In the genomic region with DNA sequence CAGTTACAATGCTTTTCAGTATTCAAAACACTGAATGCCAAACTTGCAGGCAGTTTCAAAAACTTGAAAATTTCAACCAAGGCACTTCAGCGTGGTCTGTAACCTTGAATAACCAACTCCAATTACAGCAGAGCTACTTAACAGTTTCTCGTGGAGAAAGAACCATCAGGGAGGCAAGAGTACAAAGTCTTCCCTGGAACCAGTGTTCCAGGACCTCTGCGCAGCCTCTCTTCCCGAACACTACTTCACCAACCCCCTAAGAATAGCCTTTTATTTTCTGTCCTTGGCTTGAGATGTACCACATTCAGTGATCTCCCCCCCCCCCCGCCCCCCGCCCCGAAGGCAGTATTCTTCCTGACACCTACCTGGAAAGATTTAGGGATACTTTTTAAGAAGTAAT, we compare ENCODE assay signal across 8 mouse cellular contexts. TPM values are rescaled to one million over a fixed set of nuclear protein-coding genes. Genes with fewer than 3 reads are reported as not detected.
DNase-seq lines count a peak whose midpoint lies in the region; ATAC-seq lines count a peak whose summit lies in the region.

No protein-coding gene starts in this region.

- peaks cover 16% of the 10 kb centered on the region for H3K4me1 ChIP-seq in forebrain, embryonic 16.5 days (replicated peaks; ENCODE audit: control insufficient read depth, insufficient read depth, low read length)
- no peaks in the 10 kb centered on the region for H3K4me1 ChIP-seq in limb, embryonic 11.5 days (ENCODE audit: control insufficient read depth, insufficient read depth, low read length)
- H3K4me1 ChIP-seq in neural tube, embryonic 15.5 days: peaks cover 35% of the 10 kb centered on the region

- no peaks in the 10 kb centered on the region for H3K27me3 ChIP-seq in forebrain, embryonic 16.5 days (replicated peaks; ENCODE audit: control insufficient read depth, insufficient read depth, low read length)
- no peaks in the 10 kb centered on the region for H3K27me3 ChIP-seq in limb, embryonic 11.5 days (ENCODE audit: control insufficient read depth, insufficient read depth, low read length)
- no peaks in the 10 kb centered on the region for H3K27me3 ChIP-seq in neural tube, embryonic 15.5 days (replicated peaks)

- peak; percentile 27 for DNase-seq in kidney, adult 11 months
- DNase-seq in kidney, adult 18-20 months: no peak
- DNase-seq in limb, embryonic 11.5 days (ENCODE audit: low spot score): no peak
- no peak for DNase-seq in left cerebral cortex, postnatal 36 days (ENCODE audit: low spot score in 2 of 2)
- no peak for DNase-seq in left cerebral cortex, adult 11 months (ENCODE audit: low spot score)

- no peak for ATAC-seq in forebrain, embryonic 16.5 days
- no peak for ATAC-seq in limb, embryonic 11.5 days (ENCODE audit: insufficient number of reproducible peaks, low FRiP score, low TSS enrichment, low read depth)
- ATAC-seq in neural tube, embryonic 15.5 days (ENCODE audit: low FRiP score): no peak
- no peak for ATAC-seq in erythroid progenitor cell, adult 5-6 weeks (replicated peaks; ENCODE audit: low FRiP score, poor library complexity, severe bottlenecking)

- peak overlapping the region; percentile 76 for H3K4me2 ChIP-seq in forebrain, embryonic 16.5 days (ENCODE audit: low read length)
- peak overlapping the region; percentile 75 for H3K4me2 ChIP-seq in limb, embryonic 11.5 days (ENCODE audit: low read depth, severe bottlenecking)
- peak overlapping the region; percentile 72 for H3K4me2 ChIP-seq in neural tube, embryonic 15.5 days

- H3K9me3 ChIP-seq in forebrain, embryonic 16.5 days (ENCODE audit: control insufficient read depth, low read length): no peaks in the 10 kb centered on the region
- H3K9me3 ChIP-seq in limb, embryonic 11.5 days (ENCODE audit: control insufficient read depth, low read length): no peaks in the 10 kb centered on the region
- no peaks in the 10 kb centered on the region for H3K9me3 ChIP-seq in neural tube, embryonic 15.5 days (replicated peaks)

- peak overlapping the region; percentile 98 for H3K4me3 ChIP-seq in forebrain, embryonic 16.5 days (replicated peaks; ENCODE audit: low read length)
- H3K4me3 ChIP-seq in limb, embryonic 11.5 days (ENCODE audit: low read depth, low read length): peak overlapping the region; percentile 92
- peak overlapping the region; percentile 98 for H3K4me3 ChIP-seq in neural tube, embryonic 15.5 days (replicated peaks)

- peak overlapping the region; percentile 90 for H3K9ac ChIP-seq in forebrain, embryonic 16.5 days (replicated peaks; ENCODE audit: low read depth, low read length)
- peak overlapping the region; percentile 97; the same call in 1 of the 2 replicates for H3K9ac ChIP-seq in limb, embryonic 11.5 days (ENCODE audit: low read length)
- H3K9ac ChIP-seq in neural tube, embryonic 15.5 days (replicated peaks): peak overlapping the region; percentile 82

- 1% methylated on average over 7 of the region's 7 CpGs for WGBS in forebrain, embryonic 16.5 days
- 10% methylated on average over 7 of the region's 7 CpGs for WGBS in limb, embryonic 11.5 days
- WGBS in neural tube, embryonic 15.5 days: 6% methylated on average over 7 of the region's 7 CpGs

- H3K27ac ChIP-seq in forebrain, embryonic 16.5 days (ENCODE audit: low read length): no peak overlapping the region
- no peak overlapping the region for H3K27ac ChIP-seq in limb, embryonic 11.5 days (replicated peaks; ENCODE audit: low read depth, low read length)
- H3K27ac ChIP-seq in neural tube, embryonic 15.5 days (replicated peaks): no peak overlapping the region

- intact Hi-C loops in left cerebral cortex, postnatal 36 days (cut with DNase I): loop anchor here (2.0 kb wide), 1 partner anchor 107 kb away; a partner anchor contains a TSS

- no peaks in the 10 kb centered on the region for H3K36me3 ChIP-seq in forebrain, embryonic 16.5 days (ENCODE audit: control insufficient read depth, insufficient read depth)
- H3K36me3 ChIP-seq in limb, embryonic 11.5 days (ENCODE audit: control insufficient read depth, insufficient read depth, low read length): 0 out of 2 replicates have a peak, but pooled peaks cover 2% of the 10 kb centered on the region
- H3K36me3 ChIP-seq in neural tube, embryonic 15.5 days: peaks cover 5% of the 10 kb centered on the region; the same call in 1 of the 2 replicates

RNA-seq across cellular contexts. Expression of a gene that starts 1.0 kb away (rescaled TPM):
- 16.8 and 21.0 TPM in 2 replicates for polyA plus RNA-seq in forebrain, embryonic 16.5 days (2015; fragmentation: Nextera tagmentation; extraction: Ambion mirVana)
- 35.3 and 36.4 TPM in 2 replicates for polyA plus RNA-seq in limb, embryonic 11.5 days (2014; fragmentation: Nextera tagmentation; extraction: Ambion mirVana)
- 16.4 and 17.2 TPM in 2 replicates for polyA plus RNA-seq in neural tube, embryonic 15.5 days (2015; fragmentation: Nextera tagmentation; extraction: Ambion mirVana)
- total RNA-seq in erythroid progenitor cell, adult 5-6 weeks (2015; ENCODE audit: low replicate concordance): 5.0 and 11.3 TPM in 2 replicates
- total RNA-seq in erythroid progenitor cell, adult 5-6 weeks (2017; ENCODE audit: low replicate concordance): 2.3 and 10.9 TPM in 2 replicates
- total RNA-seq in left cerebral cortex, postnatal 36 days (2021): 10 to 100 TPM; 22.8 to 28.7 TPM
